ENCODE assay signal across 22 mouse cellular contexts in the genomic region with DNA sequence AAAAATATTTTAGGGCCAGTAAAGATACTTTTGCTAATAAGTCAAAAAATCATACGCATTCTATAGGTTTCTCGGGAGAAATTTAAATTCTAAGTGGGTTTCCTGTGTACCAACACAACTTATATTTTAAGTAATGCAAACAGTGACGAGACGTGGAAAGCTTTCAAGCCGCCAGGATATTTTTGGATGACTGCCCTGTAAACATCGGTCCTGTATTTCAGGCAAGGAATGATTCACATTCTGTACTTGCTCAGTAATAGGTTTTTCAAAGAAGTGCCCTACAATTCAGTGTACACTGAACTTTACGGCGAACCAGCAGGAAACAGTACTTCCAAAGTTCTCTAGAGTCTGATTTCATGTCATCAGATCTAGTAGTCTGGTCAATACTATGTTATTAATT. TPM values are rescaled to one million over a fixed set of nuclear protein-coding genes. Genes with fewer than 3 reads are reported as not detected.
"Had no signal": no experiment of that assay in that cellular context is flagged by ENCODE, and none has a peak within 500 bp of the region (broad histone marks: within the 10 kb centered on the region; RNA-seq: fewer than 3 reads in every experiment).

No protein-coding gene starts in this region.

- H3K4me2 ChIP-seq: limb, embryonic 13.5 days; lung, embryonic 15.5 days; midbrain, embryonic 13.5 days; neural tube, embryonic 13.5 days; stomach, embryonic 15.5 days had no signal

- H3K4me3 ChIP-seq: layer of hippocampus, adult 2 months; limb, embryonic 10.5 days; limb, embryonic 13.5 days; lung, embryonic 15.5 days; megakaryocyte, embryonic 14.5 days; midbrain, embryonic 10.5 days; midbrain, embryonic 13.5 days; myocyte; neural tube, embryonic 13.5 days; stomach, embryonic 15.5 days had no signal

- H3K27ac ChIP-seq: kidney, postnatal 0 days; layer of hippocampus, adult 2 months; limb, embryonic 10.5 days; limb, embryonic 13.5 days; liver, embryonic 14.5 days; lung, embryonic 15.5 days; midbrain, embryonic 10.5 days; midbrain, embryonic 13.5 days; neural tube, embryonic 13.5 days; stomach, embryonic 15.5 days had no signal

- DNase-seq: kidney, adult 18-20 months; layer of hippocampus, adult 9-11 months; liver; liver, postnatal 0 days; retina, postnatal 1 day; right cerebral cortex, postnatal 25 days; spleen, adult 18-20 months; thymus, postnatal 25 days had no signal

- H3K36me3 ChIP-seq: limb, embryonic 10.5 days; limb, embryonic 13.5 days; lung, embryonic 15.5 days; midbrain, embryonic 13.5 days; neural tube, embryonic 13.5 days; stomach, embryonic 15.5 days had no signal

- H3K9ac ChIP-seq: limb, embryonic 13.5 days; liver, embryonic 14.5 days; liver, postnatal 0 days; lung, embryonic 15.5 days; midbrain, embryonic 13.5 days; neural tube, embryonic 13.5 days; stomach, embryonic 15.5 days had no signal

- ATAC-seq: liver, postnatal 0 days; midbrain, embryonic 13.5 days; midbrain, embryonic 16.5 days had no signal

- H3K9me3 ChIP-seq: limb, embryonic 10.5 days; limb, embryonic 13.5 days; lung, embryonic 15.5 days; megakaryocyte, embryonic 14.5 days; midbrain, embryonic 10.5 days; midbrain, embryonic 13.5 days; neural tube, embryonic 13.5 days; stomach, embryonic 15.5 days had no signal

- H3K27me3 ChIP-seq: limb, embryonic 13.5 days; lung, embryonic 15.5 days; midbrain, embryonic 13.5 days; neural tube, embryonic 13.5 days; stomach, embryonic 15.5 days had no signal

- H3K4me1 ChIP-seq: limb, embryonic 10.5 days; limb, embryonic 13.5 days; lung, embryonic 15.5 days; megakaryocyte, embryonic 14.5 days; stomach, embryonic 15.5 days had no signal

RNA-seq across cellular contexts. Expression of a gene that starts 5.7 kb away (rescaled TPM):
- total RNA-seq: monocyte, adult 5-6 weeks had no signal
